Mouse (Mus musculus) embryonic facial prominence, embryonic 10.5 days (tissue): ENCODE data around the gene Rxfp2. TPM values are rescaled to one million over a fixed set of nuclear protein-coding genes. Genes with fewer than 3 reads are reported as not detected.
A peak's percentile ranks its signal among the peaks of the same experiment; 100 is the strongest.

ENCODE experiments used
- DNase-seq: peaks from one replicate; pipeline ENCODE4 v3.0.0-alpha.2; 2017; ENCODE audit warnings: low spot score
- H3K27ac ChIP-seq: fragments of 300-500 bp; sonication (generic); replicated peaks from 2 replicates; pipeline ENCODE4 v1.5.1; 2016; ENCODE audit warnings: mild to moderate bottlenecking
- H3K27me3 ChIP-seq: fragments of 300-500 bp; sonication (generic); replicated peaks from 2 replicates; pipeline ENCODE4 v1.6.1; 2016; ENCODE audit warnings: low read depth, mild to moderate bottlenecking; ENCODE audit not compliant: poor library complexity, severe bottlenecking
- H3K36me3 ChIP-seq: fragments of 300-500 bp; sonication (generic); replicated peaks from 2 replicates; pipeline ENCODE4 v1.6.1; 2016; ENCODE audit warnings: mild to moderate bottlenecking, moderate library complexity
- H3K4me1 ChIP-seq: fragments of 300-500 bp; sonication (generic); 2 replicates; pipeline ENCODE4 v1.6.1; 2016
- H3K4me3 ChIP-seq: fragments of 300-500 bp; sonication (generic); 2 replicates; pipeline ENCODE4 v1.5.1; 2016; ENCODE audit warnings: mild to moderate bottlenecking, moderate library complexity
- H3K9me3 ChIP-seq: fragments of 300-500 bp; sonication (generic); 2 replicates; pipeline ENCODE4 v1.6.1; 2016; ENCODE audit warnings: mild to moderate bottlenecking
- WGBS: fragments of 180-500 bp; shearing (Covaris S2); methylation state at CpG from one replicate; pipeline ENCODE4 v1.1.7; 2016; 5-methylcytosine and 5-hydroxymethylcytosine counted together
- polyA plus RNA-seq: library from polyadenylated mRNA; unstranded; fragments of >200 nt; fragmentation: Nextera tagmentation; extraction: Ambion mirVana; gene quantifications from 2 replicates; pipeline ENCODE4 v1.2.1, GENCODE M21; 2016

Gene Rxfp2
- polyA plus RNA-seq, 1 experiment from 2014 or later = 0.41 TPM

GRCm38 (mm10) chr5:150082696-150083095 is 64.2 kb downstream of the Rxfp2 start:
- H3K36me3 ChIP-seq = no peaks in the 10 kb centered on the region
- H3K9me3 ChIP-seq = no peaks in the 10 kb centered on the region
- peaks cover 17% of the 10 kb centered on the region for H3K4me1 ChIP-seq
- 89% methylated on average over 14 of the region's 14 CpGs for WGBS
- H3K27me3 ChIP-seq = no peaks in the 10 kb centered on the region
- no peak overlapping the region for H3K4me3 ChIP-seq
- no peak for DNase-seq
- H3K27ac ChIP-seq = no peak overlapping the region

GRCm38 (mm10) chr5:150083190-150083589 is 64.7 kb downstream of the Rxfp2 start:
- no peak overlapping the region for H3K27ac ChIP-seq
- DNase-seq = no peak
- 67% methylated on average over 5 of the region's 5 CpGs for WGBS
- no peaks in the 10 kb centered on the region for H3K36me3 ChIP-seq
- no peak overlapping the region for H3K4me3 ChIP-seq
- H3K4me1 ChIP-seq = peaks cover 17% of the 10 kb centered on the region
- H3K9me3 ChIP-seq = no peaks in the 10 kb centered on the region
- no peaks in the 10 kb centered on the region for H3K27me3 ChIP-seq

- Histone ChIP-seq H3K9me3 (no peaks in the 10 kb centered on the region), H3K4me1 (no peaks in the 10 kb centered on the region), H3K36me3 (no peaks in the 10 kb centered on the region), H3K27ac (no peak overlapping the region), H3K27me3 (0 out of 2 replicates have a peak, but pooled peaks cover 3% of the 10 kb centered on the region), H3K4me3 (no peak overlapping the region)
- WGBS = 8% methylated on average over 6 of the region's 6 CpGs
- DNase-seq = peak; percentile 62
Observed at GRCm38 (mm10) chr5:150097620-150098019, 79.1 kb downstream of the Rxfp2 start.

GRCm38 (mm10) chr5:150098754-150099153 is 80.3 kb downstream of the Rxfp2 start:
- Histone ChIP-seq H3K9me3 (no peaks in the 10 kb centered on the region), H3K36me3 (no peaks in the 10 kb centered on the region), H3K27me3 (0 out of 2 replicates have a peak, but pooled peaks cover 3% of the 10 kb centered on the region), H3K27ac (no peak overlapping the region), H3K4me1 (no peaks in the 10 kb centered on the region), H3K4me3 (no peak overlapping the region)
- 90% methylated on average over 12 of the region's 12 CpGs for WGBS
- no peak for DNase-seq

- Histone ChIP-seq H3K4me1 (no peaks in the 10 kb centered on the region), H3K4me3 (no peak overlapping the region), H3K9me3 (no peaks in the 10 kb centered on the region), H3K27ac (no peak overlapping the region), H3K36me3 (no peaks in the 10 kb centered on the region), H3K27me3 (0 out of 2 replicates have a peak, but pooled peaks cover 3% of the 10 kb centered on the region)
- DNase-seq = no peak
- WGBS = 88% methylated on average over 11 of the region's 11 CpGs
Observed at GRCm38 (mm10) chr5:150101789-150102188, 83.3 kb downstream of the Rxfp2 start.

- Histone ChIP-seq H3K9me3 (no peaks in the 10 kb centered on the region), H3K27ac (no peak overlapping the region), H3K4me1 (no peaks in the 10 kb centered on the region), H3K36me3 (no peaks in the 10 kb centered on the region), H3K4me3 (no peak overlapping the region), H3K27me3 (no peaks in the 10 kb centered on the region)
- WGBS = 92% methylated on average over 7 of the region's 7 CpGs
- no peak for DNase-seq
Observed at GRCm38 (mm10) chr5:150106358-150106757, 87.9 kb downstream of the Rxfp2 start.

GRCm38 (mm10) chr5:150111236-150111635 is 92.8 kb downstream of the Rxfp2 start:
- no peak overlapping the region for H3K27ac ChIP-seq
- peaks cover 8% of the 10 kb centered on the region; the same call in 1 of the 2 replicates for H3K4me1 ChIP-seq
- H3K27me3 ChIP-seq = no peaks in the 10 kb centered on the region
- H3K36me3 ChIP-seq = no peaks in the 10 kb centered on the region
- H3K9me3 ChIP-seq = no peaks in the 10 kb centered on the region
- WGBS = 56% methylated on average over 8 of the region's 8 CpGs
- no peak for DNase-seq
- no peak overlapping the region for H3K4me3 ChIP-seq

GRCm38 (mm10) chr5:150114007-150114406 is 95.5 kb downstream of the Rxfp2 start:
- DNase-seq = no peak
- no peak overlapping the region for H3K4me3 ChIP-seq
- peaks cover 17% of the 10 kb centered on the region for H3K4me1 ChIP-seq
- 0 out of 2 replicates have a peak, but pooled peaks cover 4% of the 10 kb centered on the region for H3K9me3 ChIP-seq
- H3K27ac ChIP-seq = no peak overlapping the region
- WGBS = 75% methylated on average over 7 of the region's 7 CpGs
- H3K36me3 ChIP-seq = no peaks in the 10 kb centered on the region
- peaks cover 3% of the 10 kb centered on the region for H3K27me3 ChIP-seq

- no peak for DNase-seq
- peaks cover 18% of the 10 kb centered on the region for H3K4me1 ChIP-seq
- H3K36me3 ChIP-seq = no peaks in the 10 kb centered on the region
- peaks cover 10% of the 10 kb centered on the region for H3K27me3 ChIP-seq
- 95% methylated on average over 4 of the region's 4 CpGs for WGBS
- no peak overlapping the region for H3K4me3 ChIP-seq
- H3K27ac ChIP-seq = no peak overlapping the region
- 0 out of 2 replicates have a peak, but pooled peaks cover 6% of the 10 kb centered on the region for H3K9me3 ChIP-seq
Observed at GRCm38 (mm10) chr5:150114778-150115177, 96.3 kb downstream of the Rxfp2 start.

- peaks cover 17% of the 10 kb centered on the region for H3K27me3 ChIP-seq
- 72% methylated on average over 16 of the region's 16 CpGs for WGBS
- H3K9me3 ChIP-seq = 0 out of 2 replicates have a peak, but pooled peaks cover 6% of the 10 kb centered on the region
- no peaks in the 10 kb centered on the region for H3K36me3 ChIP-seq
- H3K4me3 ChIP-seq = no peak overlapping the region
- peaks cover 18% of the 10 kb centered on the region for H3K4me1 ChIP-seq
- H3K27ac ChIP-seq = no peak overlapping the region
- DNase-seq = peak; percentile 32
Observed at GRCm38 (mm10) chr5:150115271-150116092, 97.0 kb downstream of the Rxfp2 start.

GRCm38 (mm10) chr5:150116216-150116905 is 97.9 kb downstream of the Rxfp2 start:
- H3K27me3 ChIP-seq = peaks cover 26% of the 10 kb centered on the region
- H3K4me1 ChIP-seq = peaks cover 18% of the 10 kb centered on the region
- H3K9me3 ChIP-seq = 0 out of 2 replicates have a peak, but pooled peaks cover 6% of the 10 kb centered on the region
- H3K36me3 ChIP-seq = no peaks in the 10 kb centered on the region
- no peak overlapping the region for H3K27ac ChIP-seq
- H3K4me3 ChIP-seq = no peak overlapping the region
- DNase-seq = no peak
- 80% methylated on average over 9 of the region's 9 CpGs for WGBS

- Histone ChIP-seq H3K27me3 (peaks cover 26% of the 10 kb centered on the region), H3K4me1 (peaks cover 18% of the 10 kb centered on the region), H3K9me3 (0 out of 2 replicates have a peak, but pooled peaks cover 6% of the 10 kb centered on the region), H3K27ac (no peak overlapping the region), H3K36me3 (no peaks in the 10 kb centered on the region), H3K4me3 (no peak overlapping the region)
- DNase-seq = no peak
- 83% methylated on average over 6 of the region's 6 CpGs for WGBS
Observed at GRCm38 (mm10) chr5:150116906-150117216, 98.4 kb downstream of the Rxfp2 start.

- Histone ChIP-seq H3K36me3 (no peaks in the 10 kb centered on the region), H3K4me1 (peaks cover 18% of the 10 kb centered on the region), H3K9me3 (0 out of 2 replicates have a peak, but pooled peaks cover 6% of the 10 kb centered on the region), H3K27ac (0 out of 2 replicates have a peak overlapping the region, but pooled peaks have one; percentile 71), H3K27me3 (peaks cover 26% of the 10 kb centered on the region), H3K4me3 (peak overlapping the region; percentile 84)
- no peak for DNase-seq
- WGBS = 20% methylated on average over 8 of the region's 8 CpGs
Observed at GRCm38 (mm10) chr5:150118124-150118454, 99.6 kb downstream of the Rxfp2 start.
